Mouse (Mus musculus): Measurements from ENCODE around the gene Erc2. TPM values are rescaled to one million over a fixed set of nuclear protein-coding genes. Genes with fewer than 3 reads are reported as not detected.

The Erc2 gene
- polyA plus RNA-seq, 1 experiment from 2014 or later, result 1.9 TPM

DNA sequence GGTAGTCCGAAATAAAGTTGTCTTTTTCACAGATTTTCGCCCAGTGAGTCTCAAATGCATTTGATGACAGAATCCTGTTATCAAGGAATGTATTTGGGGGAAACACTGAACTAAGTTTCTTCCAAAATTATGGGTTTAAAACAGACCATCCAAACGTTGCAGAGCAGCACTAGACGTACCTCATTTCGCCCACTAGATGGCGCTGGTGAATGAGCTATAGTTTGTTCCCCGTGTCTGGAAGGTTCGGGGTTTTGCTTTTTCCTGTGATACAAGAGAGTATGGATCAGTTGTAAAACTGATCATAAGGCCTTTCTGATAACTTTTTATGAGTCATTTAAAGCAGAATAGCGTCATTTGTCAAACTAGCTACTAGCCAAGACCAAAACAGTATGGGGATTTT is 185.9 kb downstream of the Erc2 start:
- DNase-seq, result peak; percentile 42

DNA sequence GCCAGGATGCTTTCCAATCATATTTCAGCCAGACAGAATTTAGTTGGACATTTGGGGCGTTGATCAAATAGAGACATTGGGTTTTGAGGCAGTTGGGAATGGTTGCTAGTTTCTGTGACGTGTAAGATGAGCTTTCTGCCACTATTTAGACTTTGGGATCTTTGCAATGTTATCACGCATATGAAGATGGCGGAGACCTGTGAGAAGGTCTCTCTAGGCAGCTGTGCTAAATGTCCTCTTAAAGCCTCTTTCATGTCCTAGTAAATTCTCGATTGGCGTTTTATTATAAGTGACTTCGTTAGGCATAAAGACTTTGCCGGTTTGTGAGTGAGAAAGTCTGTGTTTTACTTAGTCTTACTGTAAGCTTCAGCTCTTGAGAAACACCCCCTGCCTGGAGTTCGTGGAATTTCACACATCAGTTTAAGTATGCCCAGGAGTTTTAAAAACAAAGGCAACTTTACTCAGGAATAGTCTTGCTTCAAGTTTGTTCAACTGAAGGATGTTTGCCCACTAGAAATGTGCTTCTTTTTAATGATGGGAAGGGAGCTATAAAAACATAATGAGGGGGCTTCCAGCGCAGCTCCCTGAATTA is 186.4 kb downstream of the Erc2 start:
- no peaks in the 10 kb centered on the region for H3K4me1 ChIP-seq (ENCODE audit: insufficient read depth)
- H3K36me3 ChIP-seq (replicated peaks; ENCODE audit: insufficient read depth, low read length), result no peaks in the 10 kb centered on the region
- no peak overlapping the region for H3K4me3 ChIP-seq (ENCODE audit: low read depth, low read length)
- no peaks in the 10 kb centered on the region for H3K9me3 ChIP-seq (ENCODE audit: low read length)
- H3K9ac ChIP-seq (replicated peaks), result no peak overlapping the region
- no peaks in the 10 kb centered on the region for H3K27me3 ChIP-seq (ENCODE audit: insufficient read depth, low read length)
- H3K27ac ChIP-seq (ENCODE audit: low read depth), result no peak overlapping the region
- no peak for TF ChIP-seq CTCF (IDR thresholded peaks at IDR 0.05; ENCODE audit: low read depth)
- no peak for TF ChIP-seq EP300 (IDR thresholded peaks at IDR 0.05; ENCODE audit: low read depth)
- no peak overlapping the region for H3K4me2 ChIP-seq (ENCODE audit: low read depth, low read length)
- no peak for ATAC-seq
- no peak for DNase-seq
- 52% methylated on average over 10 of the region's 10 CpGs for WGBS (ENCODE audit: insufficient replicate concordance)

More for the DNA sequence above, 185.9 kb downstream of the Erc2 start:
- no peak overlapping the region for H3K4me2 ChIP-seq (ENCODE audit: low read depth, low read length)
- no peak overlapping the region for H3K9ac ChIP-seq (replicated peaks)
- no peaks in the 10 kb centered on the region for H3K4me1 ChIP-seq (ENCODE audit: insufficient read depth)
- H3K27me3 ChIP-seq (ENCODE audit: insufficient read depth, low read length), result no peaks in the 10 kb centered on the region
- H3K27ac ChIP-seq (ENCODE audit: low read depth), result no peak overlapping the region
- no peak overlapping the region for H3K4me3 ChIP-seq (ENCODE audit: low read depth, low read length)
- no peaks in the 10 kb centered on the region for H3K36me3 ChIP-seq (replicated peaks; ENCODE audit: insufficient read depth, low read length)
- ATAC-seq, result no peak
- no peaks in the 10 kb centered on the region for H3K9me3 ChIP-seq (ENCODE audit: low read length)
- WGBS (ENCODE audit: insufficient replicate concordance), result 4% methylated on average over 9 of the region's 9 CpGs
- peak; percentile 85 for TF ChIP-seq CTCF (IDR thresholded peaks at IDR 0.05; ENCODE audit: low read depth)
- no peak for TF ChIP-seq EP300 (IDR thresholded peaks at IDR 0.05; ENCODE audit: low read depth)

DNA sequence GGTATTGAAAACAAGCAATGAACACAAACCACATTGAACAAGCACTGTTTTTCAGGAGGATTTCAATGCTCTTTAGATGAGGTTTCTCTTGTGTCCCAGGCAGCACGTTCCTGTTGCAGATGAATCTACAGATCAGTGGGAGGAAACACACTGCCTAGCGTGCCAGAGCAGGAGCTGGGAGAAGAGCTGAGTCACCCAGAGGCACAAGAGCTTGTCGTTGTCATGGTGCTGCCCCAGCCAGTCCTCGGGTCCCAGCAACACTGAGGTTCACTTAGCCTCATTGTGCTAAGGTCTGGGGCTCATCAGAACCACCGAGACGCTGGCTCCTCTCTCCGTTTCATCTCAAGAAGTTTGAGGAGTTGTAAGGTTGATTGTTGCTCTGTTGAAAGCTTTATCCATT is 188.6 kb downstream of the Erc2 start:
- ATAC-seq (no peak), DNase-seq (no peak)
- Histone ChIP-seq H3K9me3 (ENCODE audit: low read length) (no peaks in the 10 kb centered on the region), H3K27me3 (ENCODE audit: insufficient read depth, low read length) (no peaks in the 10 kb centered on the region), H3K27ac (ENCODE audit: low read depth) (no peak overlapping the region), H3K36me3 (replicated peaks; ENCODE audit: insufficient read depth, low read length) (no peaks in the 10 kb centered on the region), H3K4me2 (ENCODE audit: low read depth, low read length) (no peak overlapping the region), H3K9ac (replicated peaks) (no peak overlapping the region), H3K4me3 (ENCODE audit: low read depth, low read length) (no peak overlapping the region), H3K4me1 (ENCODE audit: insufficient read depth) (no peaks in the 10 kb centered on the region)
- TF ChIP-seq CTCF (IDR thresholded peaks at IDR 0.05; ENCODE audit: low read depth), result no peak
- TF ChIP-seq EP300 (IDR thresholded peaks at IDR 0.05; ENCODE audit: low read depth), result no peak
- 29% methylated on average over 7 of the region's 7 CpGs for WGBS (ENCODE audit: insufficient replicate concordance)

DNA sequence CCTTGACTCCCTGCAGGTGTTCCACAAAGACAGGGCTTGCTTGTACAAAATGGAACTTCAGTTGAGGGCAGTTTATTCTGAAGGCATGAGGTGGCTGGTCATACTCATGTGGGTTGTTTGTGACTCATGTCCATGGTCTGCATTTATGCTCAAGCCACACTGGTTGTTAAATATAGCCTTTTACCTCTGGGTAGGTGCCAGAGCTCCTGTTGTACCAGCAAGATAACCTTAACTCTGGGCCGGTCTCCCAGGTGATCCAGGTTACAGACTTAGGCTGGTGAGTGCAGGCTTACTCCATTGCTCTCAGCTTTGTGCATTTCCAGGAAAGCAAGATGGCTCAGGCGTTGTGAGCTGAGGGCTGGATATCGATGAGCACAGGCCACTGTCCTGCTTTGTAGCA is 189.4 kb downstream of the Erc2 start:
- ATAC-seq (no peak), DNase-seq (no peak)
- H3K4me2 ChIP-seq (ENCODE audit: low read depth, low read length), result no peak overlapping the region
- H3K4me3 ChIP-seq (ENCODE audit: low read depth, low read length), result no peak overlapping the region
- H3K4me1 ChIP-seq (ENCODE audit: insufficient read depth), result no peaks in the 10 kb centered on the region
- 74% methylated on average over 3 of the region's 3 CpGs for WGBS (ENCODE audit: insufficient replicate concordance)
- H3K27ac ChIP-seq (ENCODE audit: low read depth), result no peak overlapping the region
- TF ChIP-seq EP300 (IDR thresholded peaks at IDR 0.05; ENCODE audit: low read depth) (no peak), CTCF (IDR thresholded peaks at IDR 0.05; ENCODE audit: low read depth) (no peak)
- no peaks in the 10 kb centered on the region for H3K36me3 ChIP-seq (replicated peaks; ENCODE audit: insufficient read depth, low read length)
- no peaks in the 10 kb centered on the region for H3K9me3 ChIP-seq (ENCODE audit: low read length)
- no peak overlapping the region for H3K9ac ChIP-seq (replicated peaks)
- H3K27me3 ChIP-seq (ENCODE audit: insufficient read depth, low read length), result no peaks in the 10 kb centered on the region

DNA sequence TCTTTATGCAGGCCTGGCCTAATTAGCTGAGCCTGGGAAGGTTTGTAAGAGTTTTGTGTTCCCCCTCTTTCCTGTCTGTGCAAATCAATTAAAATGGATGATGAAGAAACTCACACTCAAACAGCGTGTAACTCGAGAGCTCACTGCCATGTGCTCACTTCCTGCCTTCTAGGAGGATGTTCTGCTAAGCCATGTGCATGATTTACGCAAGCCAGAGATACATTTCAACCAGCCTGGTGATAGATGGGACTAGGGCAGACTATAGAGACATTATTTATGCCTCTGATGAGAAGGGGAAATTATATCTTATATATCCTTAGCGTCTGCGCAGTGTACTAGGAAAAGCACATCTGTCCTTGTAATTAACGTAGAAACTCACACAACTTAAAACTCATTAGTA is 193.5 kb downstream of the Erc2 start:
- no peaks in the 10 kb centered on the region for H3K4me1 ChIP-seq (ENCODE audit: insufficient read depth)
- no peak overlapping the region for H3K4me3 ChIP-seq (ENCODE audit: low read depth, low read length)
- no peaks in the 10 kb centered on the region for H3K27me3 ChIP-seq (ENCODE audit: insufficient read depth, low read length)
- 64% methylated on average over 6 of the region's 6 CpGs for WGBS (ENCODE audit: insufficient replicate concordance)
- no peak overlapping the region for H3K4me2 ChIP-seq (ENCODE audit: low read depth, low read length)
- no peaks in the 10 kb centered on the region for H3K36me3 ChIP-seq (replicated peaks; ENCODE audit: insufficient read depth, low read length)
- H3K27ac ChIP-seq (ENCODE audit: low read depth), result no peak overlapping the region
- H3K9me3 ChIP-seq (ENCODE audit: low read length), result no peaks in the 10 kb centered on the region
- TF ChIP-seq CTCF (IDR thresholded peaks at IDR 0.05; ENCODE audit: low read depth) (no peak), EP300 (IDR thresholded peaks at IDR 0.05; ENCODE audit: low read depth) (no peak)
- DNase-seq (no peak), ATAC-seq (no peak)
- no peak overlapping the region for H3K9ac ChIP-seq (replicated peaks)

DNA sequence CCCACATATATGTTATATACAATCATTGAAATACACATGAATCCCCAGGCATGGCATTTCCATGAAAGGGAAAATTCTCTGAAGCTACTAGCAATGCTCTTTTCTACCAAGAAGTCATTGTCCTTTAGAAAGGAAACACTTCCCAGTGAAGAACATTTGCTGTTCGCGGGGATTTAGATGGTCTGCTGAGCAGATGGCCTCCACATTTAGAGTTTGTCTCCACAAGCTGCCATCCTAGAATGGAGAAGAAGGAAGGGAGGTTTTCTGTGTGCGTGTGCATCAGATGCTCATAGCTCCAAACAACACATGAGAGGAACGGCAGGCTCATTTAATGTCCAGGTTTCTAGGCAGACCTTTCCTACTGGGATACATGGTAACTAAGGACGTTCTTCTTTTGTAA is 196.8 kb downstream of the Erc2 start:
- ATAC-seq (no peak), DNase-seq (no peak)
- Histone ChIP-seq H3K27me3 (ENCODE audit: insufficient read depth, low read length) (no peaks in the 10 kb centered on the region), H3K4me2 (ENCODE audit: low read depth, low read length) (no peak overlapping the region), H3K4me1 (ENCODE audit: insufficient read depth) (no peaks in the 10 kb centered on the region), H3K4me3 (ENCODE audit: low read depth, low read length) (no peak overlapping the region), H3K9ac (replicated peaks) (no peak overlapping the region), H3K9me3 (ENCODE audit: low read length) (no peaks in the 10 kb centered on the region), H3K36me3 (replicated peaks; ENCODE audit: insufficient read depth, low read length) (no peaks in the 10 kb centered on the region), H3K27ac (ENCODE audit: low read depth) (no peak overlapping the region)
- 77% methylated on average over 5 of the region's 5 CpGs for WGBS (ENCODE audit: insufficient replicate concordance)
- TF ChIP-seq EP300 (IDR thresholded peaks at IDR 0.05; ENCODE audit: low read depth), result no peak
- TF ChIP-seq CTCF (IDR thresholded peaks at IDR 0.05; ENCODE audit: low read depth), result no peak

DNA sequence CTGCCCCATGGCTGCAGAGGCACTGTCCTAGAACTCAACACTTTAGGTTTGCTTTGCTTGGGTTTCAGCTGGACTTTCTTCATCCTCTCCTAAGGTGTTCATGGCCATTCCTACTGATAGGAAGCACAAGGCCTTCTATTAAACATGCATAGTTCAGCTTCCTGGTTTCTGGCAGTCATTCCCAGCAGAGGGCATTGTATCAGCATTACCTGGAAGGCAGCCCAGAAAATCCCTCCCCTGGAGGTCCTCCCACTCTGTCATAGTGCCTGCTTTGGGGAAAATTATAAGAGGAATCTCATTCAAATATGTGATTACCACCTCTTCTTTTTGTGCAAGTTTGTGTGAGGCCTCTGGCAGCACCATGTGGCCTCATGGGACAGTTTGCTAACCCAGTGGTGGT is 199.6 kb downstream of the Erc2 start:
- Histone ChIP-seq H3K4me1 (ENCODE audit: insufficient read depth) (no peaks in the 10 kb centered on the region), H3K9ac (replicated peaks) (no peak overlapping the region), H3K4me2 (ENCODE audit: low read depth, low read length) (no peak overlapping the region), H3K36me3 (replicated peaks; ENCODE audit: insufficient read depth, low read length) (no peaks in the 10 kb centered on the region), H3K27ac (ENCODE audit: low read depth) (no peak overlapping the region), H3K27me3 (ENCODE audit: insufficient read depth, low read length) (no peaks in the 10 kb centered on the region), H3K4me3 (ENCODE audit: low read depth, low read length) (no peak overlapping the region), H3K9me3 (ENCODE audit: low read length) (no peaks in the 10 kb centered on the region)
- no peak for DNase-seq
- no peak for TF ChIP-seq EP300 (IDR thresholded peaks at IDR 0.05; ENCODE audit: low read depth)
- TF ChIP-seq CTCF (IDR thresholded peaks at IDR 0.05; ENCODE audit: low read depth), result no peak
- ATAC-seq, result no peak

Measured in liver, postnatal 0 days (tissue).